Mouse (Mus musculus) thymus, adult 2 months (tissue): ENCODE data around the gene Sspo. TPM values are rescaled to one million over a fixed set of nuclear protein-coding genes. Genes with fewer than 3 reads are reported as not detected.

ENCODE experiments used
- DNase-seq: peaks from one replicate; pipeline ENCODE4 v3.0.0; 2021
- H3K27ac ChIP-seq: fragments of 200-500 bp; 2 replicates; pipeline ENCODE4 v1.5.1; 2012; ENCODE audit warnings: low read length, control low read depth; ENCODE audit not compliant: control insufficient read depth, insufficient read depth
- H3K27me3 ChIP-seq: fragments of 200-500 bp; 2 replicates; pipeline ENCODE4 v1.6.1; 2012; ENCODE audit warnings: mild to moderate bottlenecking, low read length, moderate library complexity, mixed read lengths; ENCODE audit not compliant: control insufficient read depth, insufficient read depth
- H3K36me3 ChIP-seq: fragments of 200-500 bp; 2 replicates; pipeline ENCODE4 v1.6.1; 2012; ENCODE audit warnings: mild to moderate bottlenecking, low read length, moderate library complexity; ENCODE audit not compliant: control insufficient read depth, insufficient read depth
- H3K4me1 ChIP-seq: fragments of 200-500 bp; replicated peaks from 2 replicates; pipeline ENCODE4 v1.6.1; 2012; ENCODE audit warnings: low read length; ENCODE audit not compliant: control insufficient read depth, insufficient read depth
- H3K4me3 ChIP-seq: fragments of 200-500 bp; 2 replicates; pipeline ENCODE4 v1.5.1; 2012; ENCODE audit warnings: mild to moderate bottlenecking, low read length, control low read depth, moderate library complexity; ENCODE audit not compliant: control insufficient read depth, insufficient read depth
- CTCF ChIP-seq: fragments of 200-500 bp; IDR thresholded peaks from 2 replicates; pipeline ENCODE4 v1.5.1; 2012; ENCODE audit warnings: mild to moderate bottlenecking, control low read depth, low read length, moderate library complexity, borderline replicate concordance; ENCODE audit not compliant: control insufficient read depth, poor library complexity, insufficient read depth; ENCODE audit errors: extremely low read depth
- POLR2A ChIP-seq: fragments of 200-500 bp; IDR thresholded peaks from 2 replicates; pipeline ENCODE4 v1.6.1; 2012; ENCODE audit warnings: mild to moderate bottlenecking, low read length, control low read depth, moderate library complexity; ENCODE audit not compliant: control insufficient read depth, poor library complexity, insufficient read depth; ENCODE audit errors: extremely low read depth
- WGBS: fragments of 180-500 bp; shearing (Covaris S2); methylation state at CpG from one replicate; pipeline ENCODE4 v1.1.7; 2018; 5-methylcytosine and 5-hydroxymethylcytosine counted together
- polyA plus RNA-seq: library from polyadenylated mRNA; depleted of rRNA; stranded (reverse); fragments of >200 nt; gene quantifications from 2 replicates; pipeline ENCODE4 v1.2.3, GENCODE M21; 2012

Gene Sspo
- polyA plus RNA-seq, 1 experiment, result 35.4 TPM

DNA sequence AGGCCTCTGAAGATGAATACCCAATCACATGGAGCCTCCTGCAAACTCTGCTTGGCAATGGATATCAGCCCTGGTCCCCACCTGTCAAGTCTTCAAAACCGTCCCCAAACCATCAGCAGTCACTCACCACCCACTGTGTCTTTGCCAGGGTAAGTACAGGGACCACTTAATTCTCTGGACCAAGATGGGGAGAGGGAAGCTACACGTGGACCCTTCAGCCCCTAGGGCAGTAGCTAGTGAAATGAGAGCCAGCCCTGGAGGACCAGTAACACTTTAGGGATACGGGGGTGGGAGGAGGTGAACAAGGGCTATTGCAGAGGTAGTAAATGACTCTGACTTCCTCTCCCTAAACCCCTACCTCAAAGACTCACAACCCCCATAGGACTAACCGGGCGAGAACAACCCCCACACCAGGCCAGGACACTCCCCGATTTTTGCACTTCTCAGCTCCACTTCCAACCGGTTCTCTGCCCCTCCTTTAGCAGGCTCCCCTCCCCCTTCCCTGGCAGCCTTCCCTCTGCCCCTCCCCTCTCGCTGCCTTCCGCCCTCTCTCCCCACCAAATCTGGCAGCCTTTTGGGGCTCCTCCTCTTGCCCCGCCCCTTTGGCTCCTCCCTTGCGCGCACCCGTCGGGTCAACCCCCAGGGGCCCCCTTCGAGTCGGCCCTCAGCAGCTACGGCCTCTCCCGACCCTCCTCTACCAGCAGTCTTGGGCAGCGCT is 4.3 kb upstream of the Sspo start:
- Histone ChIP-seq H3K27me3 (no peaks in the 10 kb centered on the region; the same call in 1 of the 2 replicates), H3K36me3 (no peaks in the 10 kb centered on the region), H3K27ac (peak overlapping the region; percentile 20; the same call in 1 of the 2 replicates), H3K4me1 (peaks cover 20% of the 10 kb centered on the region), H3K4me3 (peak overlapping the region; percentile 45)
- peak; percentile 93 for DNase-seq
- TF ChIP-seq CTCF, result no peak
- no peak for TF ChIP-seq POLR2A
- WGBS, result 7% methylated on average over 19 of the region's 19 CpGs

- H3K36me3 ChIP-seq, result no peaks in the 10 kb centered on the region
- TF ChIP-seq POLR2A (no peak), CTCF (no peak)
- WGBS, result under 1% methylated on average over 31 of the region's 34 CpGs
- H3K27me3 ChIP-seq, result no peaks in the 10 kb centered on the region; the same call in 1 of the 2 replicates
- peak overlapping the region; percentile 73 for H3K4me3 ChIP-seq
- peak; percentile 41 for DNase-seq
- H3K4me1 ChIP-seq, result peaks cover 20% of the 10 kb centered on the region
- H3K27ac ChIP-seq, result peak overlapping the region; percentile 27; the same call in 1 of the 2 replicates
These were observed 3.5 kb upstream of the Sspo start for GRCm38 (mm10) chr6:48444310-48445180.

DNA sequence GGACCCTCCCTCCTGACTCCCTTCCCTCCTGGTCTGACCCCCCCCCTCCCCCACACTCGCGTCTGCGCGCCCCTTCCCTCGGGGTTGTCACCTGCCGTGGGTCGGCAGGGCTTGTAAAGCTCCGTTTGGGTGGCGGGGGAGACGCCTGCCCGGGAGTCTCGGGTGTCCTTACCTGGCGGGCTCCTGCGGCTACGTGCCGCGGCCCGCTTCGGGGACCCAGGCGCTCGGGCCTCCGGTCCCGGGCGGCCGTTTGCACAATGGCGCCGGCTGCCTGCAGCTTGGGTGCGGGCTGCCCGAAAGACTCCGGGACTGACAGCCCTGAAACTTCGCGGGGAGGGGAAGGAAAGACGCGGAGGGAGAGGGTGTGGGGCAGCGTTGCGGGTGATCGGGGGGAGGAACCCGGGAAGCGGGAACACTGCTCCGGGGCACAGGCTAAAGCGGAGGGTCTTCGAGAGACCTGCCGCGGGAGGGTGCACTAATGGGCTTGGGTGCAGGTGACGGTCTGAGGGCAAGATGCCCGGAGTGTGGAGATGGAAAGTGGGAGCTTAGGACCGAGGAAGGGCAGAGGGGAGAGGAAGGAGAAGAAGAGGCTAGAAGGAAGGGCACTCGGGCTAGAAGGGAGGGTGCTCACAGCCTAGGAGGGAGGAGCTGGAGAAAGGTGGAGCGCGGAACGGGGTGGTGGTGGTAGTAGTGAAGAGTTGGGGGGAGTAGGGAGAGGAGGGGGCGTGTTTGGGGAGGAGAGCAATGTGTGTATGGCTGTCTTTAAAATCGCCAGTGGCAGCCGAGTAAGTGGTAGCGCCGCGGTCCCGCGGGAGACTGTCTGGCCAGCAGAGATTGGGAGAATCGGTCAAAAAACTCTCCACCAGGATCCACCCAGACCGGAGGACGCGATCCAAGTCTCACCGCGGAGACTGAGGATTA is 2.6 kb upstream of the Sspo start, which contains the start of gene Zfp467:
TSS of gene Zfp467 (minus strand) at position 645 of the 921 bp plus-strand sequence.
- 1% methylated on average over 65 of the region's 65 CpGs for WGBS
- DNase-seq, result peak; percentile 43
- Histone ChIP-seq H3K36me3 (no peaks in the 10 kb centered on the region), H3K27ac (peak within 1 kb of the TSS; percentile 27; the same call in 1 of the 2 replicates), H3K27me3 (no peaks in the 10 kb centered on the region; the same call in 1 of the 2 replicates), H3K4me1 (peaks cover 20% of the 10 kb centered on the region), H3K4me3 (peak within 1 kb of the TSS; percentile 73)
- 0 out of 2 replicates have a peak, but pooled peaks have one; percentile 8 for TF ChIP-seq POLR2A
- TF ChIP-seq CTCF, result no peak

DNA sequence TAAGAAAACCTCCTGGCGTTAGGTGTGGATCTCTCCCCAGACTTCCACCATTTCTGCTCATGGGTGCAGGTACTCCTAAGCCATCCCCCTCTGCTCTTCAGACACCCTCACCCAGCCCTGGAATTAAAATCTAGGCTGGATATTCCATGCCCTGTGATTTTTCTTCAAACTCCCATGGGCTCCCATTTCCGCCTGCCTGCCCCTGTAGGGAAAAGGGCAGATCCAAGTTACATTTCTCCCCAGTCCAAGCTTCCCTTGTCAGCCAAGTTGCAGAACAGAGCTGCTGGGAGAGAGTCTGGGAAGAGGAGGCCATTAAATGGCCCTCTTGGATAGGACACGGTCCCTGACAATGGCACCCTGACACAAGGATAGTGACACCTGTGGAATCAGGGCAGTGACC is 1.8 kb upstream of the Sspo start:
- TF ChIP-seq POLR2A (no peak), CTCF (no peak)

DNA sequence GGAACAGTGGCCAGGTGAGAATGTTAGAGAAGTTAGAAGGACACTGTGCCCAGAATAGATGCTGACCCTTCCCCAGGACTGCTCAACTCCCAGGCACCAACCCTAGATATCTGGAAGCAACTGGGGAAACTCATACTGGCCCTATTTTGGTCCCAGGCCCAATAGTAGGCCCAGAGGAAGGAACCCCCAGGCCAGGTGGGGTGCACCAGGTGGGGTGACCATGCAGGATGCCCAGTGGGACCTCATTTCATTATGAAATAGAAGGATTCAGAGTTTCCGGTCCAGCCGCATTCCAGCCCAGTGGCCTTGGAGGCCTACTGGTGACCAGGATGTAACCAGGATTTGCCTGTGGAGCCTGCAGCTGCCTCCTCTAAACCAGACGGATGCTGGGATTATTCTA is 1.1 kb upstream of the Sspo start:
- WGBS, result 97% methylated on average over 3 of the region's 3 CpGs
- Histone ChIP-seq H3K27me3 (no peaks in the 10 kb centered on the region; the same call in 1 of the 2 replicates), H3K27ac (no peak overlapping the region), H3K4me1 (peaks cover 16% of the 10 kb centered on the region), H3K36me3 (no peaks in the 10 kb centered on the region), H3K4me3 (no peak overlapping the region)
- no peak for DNase-seq
- TF ChIP-seq CTCF (no peak), POLR2A (no peak)

More for the DNA sequence above, 1.8 kb upstream of the Sspo start:
- no peaks in the 10 kb centered on the region; the same call in 1 of the 2 replicates for H3K27me3 ChIP-seq
- no peak overlapping the region for H3K27ac ChIP-seq
- no peak for DNase-seq
- peaks cover 16% of the 10 kb centered on the region for H3K4me1 ChIP-seq
- no peak overlapping the region for H3K4me3 ChIP-seq
- WGBS, result 68% methylated on average over 3 of the region's 3 CpGs
- no peaks in the 10 kb centered on the region for H3K36me3 ChIP-seq
